In the genomic region with DNA sequence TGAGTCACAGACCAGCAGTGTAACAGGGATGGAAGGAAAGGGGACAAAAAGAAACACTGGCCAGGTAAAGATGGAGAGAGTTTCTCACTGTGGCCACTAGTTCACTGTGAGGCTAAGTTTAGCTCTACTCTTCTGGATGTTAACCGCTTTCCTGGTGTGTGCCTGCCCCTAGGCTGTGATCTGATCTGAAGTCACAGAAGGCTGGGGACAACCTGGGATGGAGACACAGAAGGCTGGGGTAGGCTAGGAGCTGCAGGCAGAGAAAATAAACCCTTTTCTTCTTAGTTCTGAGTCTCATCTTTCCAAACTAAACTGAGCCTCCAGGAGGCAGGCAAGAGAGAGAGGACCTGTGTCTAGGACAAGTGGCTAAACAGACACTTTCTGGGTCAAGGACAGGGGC, we compare ENCODE assay signal across 8 mouse cellular contexts. TPM values are rescaled to one million over a fixed set of nuclear protein-coding genes. Genes with fewer than 3 reads are reported as not detected.
DNase-seq lines count a peak whose midpoint lies in the region; ATAC-seq and TF ChIP-seq lines count a peak whose summit lies in the region.

No protein-coding gene starts in this region.

- ATAC-seq in lung, postnatal 0 days = no peak
- ATAC-seq in intestine, embryonic 15.5 days = no peak

- peak; percentile 39 to 76 for DNase-seq in adrenal gland, adult (ENCODE audit: inconsistent age in 2 of 2, low spot score in 1 of 2)
- DNase-seq in adrenal gland, postnatal 10 days = no peak
- no peak for DNase-seq in lung, postnatal 0 days (ENCODE audit: low spot score)
- no peak for DNase-seq in lung, postnatal 36 days
- DNase-seq in frontal cortex, postnatal 25 days (ENCODE audit: low spot score in 2 of 2) = no peak
- DNase-seq in natural killer cell, adult 2 months (ENCODE audit: low spot score in 2 of 2) = no peak

- no peaks in the 10 kb centered on the region for H3K27me3 ChIP-seq in lung, postnatal 0 days (replicated peaks; ENCODE audit: insufficient read depth, low read length)
- no peaks in the 10 kb centered on the region for H3K27me3 ChIP-seq in intestine, embryonic 15.5 days (replicated peaks)
- H3K27me3 ChIP-seq in small intestine, adult 2 months (ENCODE audit: control insufficient read depth, insufficient read depth, low read length) = no peaks in the 10 kb centered on the region

- 62% methylated on average over 1 of the region's 1 CpGs for WGBS in lung, postnatal 0 days
- 39% methylated on average over 1 of the region's 1 CpGs for WGBS in intestine, embryonic 15.5 days
- 66% methylated on average over 1 of the region's 1 CpGs for WGBS in small intestine, adult 2 months

- H3K36me3 ChIP-seq in lung, postnatal 0 days (ENCODE audit: insufficient read depth, low read length) = no peaks in the 10 kb centered on the region
- no peaks in the 10 kb centered on the region for H3K36me3 ChIP-seq in intestine, embryonic 15.5 days
- H3K36me3 ChIP-seq in small intestine, adult 2 months (ENCODE audit: control insufficient read depth, insufficient read depth, low read length) = peaks cover 23% of the 10 kb centered on the region

- no peak overlapping the region for H3K9ac ChIP-seq in lung, postnatal 0 days (replicated peaks; ENCODE audit: low read depth)
- peak overlapping the region; percentile 44 for H3K9ac ChIP-seq in intestine, embryonic 15.5 days

- no peaks in the 10 kb centered on the region for H3K9me3 ChIP-seq in lung, postnatal 0 days (ENCODE audit: low read length)
- H3K9me3 ChIP-seq in intestine, embryonic 15.5 days = no peaks in the 10 kb centered on the region

- TF ChIP-seq EP300 in lung, postnatal 0 days (IDR thresholded peaks at IDR 0.05) = no peak

- peaks cover 47% of the 10 kb centered on the region; the same call in 1 of the 2 replicates for H3K4me1 ChIP-seq in lung, postnatal 0 days (ENCODE audit: insufficient read depth, low read depth, low read length)
- H3K4me1 ChIP-seq in intestine, embryonic 15.5 days (replicated peaks) = peaks cover 70% of the 10 kb centered on the region
- H3K4me1 ChIP-seq in small intestine, adult 2 months (ENCODE audit: control insufficient read depth, insufficient read depth, insufficient read length, low read length) = peaks cover 42% of the 10 kb centered on the region

- peak; percentile 41; the same call in 1 of the 2 replicates for TF ChIP-seq CTCF in lung, postnatal 0 days (IDR thresholded peaks at IDR 0.05)
- TF ChIP-seq CTCF in small intestine, adult 2 months (IDR thresholded peaks at IDR 0.05; ENCODE audit: extremely low read depth, insufficient read length, insufficient replicate concordance, low read depth, low read length) = no peak

- H3K27ac ChIP-seq in lung, postnatal 0 days (ENCODE audit: low read length) = peak overlapping the region; percentile 90
- H3K27ac ChIP-seq in intestine, embryonic 15.5 days = peak overlapping the region; percentile 93
- peak overlapping the region; percentile 70; the same call in 1 of the 2 replicates for H3K27ac ChIP-seq in small intestine, adult 2 months (ENCODE audit: insufficient read depth, low read depth, low read length)

- no peak for TF ChIP-seq POLR2A in small intestine, adult 2 months (IDR thresholded peaks at IDR 0.05; ENCODE audit: low read depth, low read length)

- no peak overlapping the region for H3K4me3 ChIP-seq in lung, postnatal 0 days (ENCODE audit: low read depth, low read length)
- no peak overlapping the region for H3K4me3 ChIP-seq in intestine, embryonic 15.5 days (replicated peaks)
- no peak overlapping the region for H3K4me3 ChIP-seq in small intestine, adult 2 months (ENCODE audit: low read depth, low read length)

- H3K4me2 ChIP-seq in lung, postnatal 0 days (replicated peaks; ENCODE audit: low read depth, low read length) = peak overlapping the region; percentile 72
- peak overlapping the region; percentile 86 for H3K4me2 ChIP-seq in intestine, embryonic 15.5 days (replicated peaks)

RNA-seq across cellular contexts. Expression of gene Socs3, which starts 5.6 kb away (rescaled TPM):
- 1 to 10 TPM; 5.0 to 9.0 TPM for total RNA-seq in adrenal gland, postnatal 10 days (2021)
- 27.5 and 57.0 TPM in 2 replicates for polyA plus RNA-seq in lung, postnatal 0 days (2015; fragmentation: Nextera tagmentation; extraction: Ambion mirVana)
- 18.4 and 19.1 TPM in 2 replicates for polyA plus RNA-seq in intestine, embryonic 15.5 days (2015; fragmentation: Nextera tagmentation; extraction: Ambion mirVana)
- polyA plus RNA-seq in small intestine, adult 2 months (2012; rRNA removed) = 27.2 and 47.2 TPM in 2 replicates

RNA-seq across cellular contexts. Expression of gene Pgs1, which starts 21.8 kb away (rescaled TPM):
- 10 to 100 TPM; 30.9 to 31.0 TPM for total RNA-seq in adrenal gland, postnatal 10 days (2021)
- polyA plus RNA-seq in lung, postnatal 0 days (2015; fragmentation: Nextera tagmentation; extraction: Ambion mirVana) = 88.6 and 89.5 TPM in 2 replicates
- polyA plus RNA-seq in intestine, embryonic 15.5 days (2015; fragmentation: Nextera tagmentation; extraction: Ambion mirVana) = 32.6 and 33.5 TPM in 2 replicates
- polyA plus RNA-seq in small intestine, adult 2 months (2012; rRNA removed) = 19.8 and 35.0 TPM in 2 replicates

Comparison
In these comparisons a context has a peak if more than half of its experiments do, and no peak if none do; other contexts are left out.
1. DNase-seq: peak in adrenal gland, adult (2 of 2); none in adrenal gland, postnatal 10 days (single experiment), lung, postnatal 0 days (single experiment), lung, postnatal 36 days (single experiment), frontal cortex, postnatal 25 days (0 of 2) and natural killer cell, adult 2 months (0 of 2).
2. Peak in every context shown above with its lines, with median percentiles within 50 percentile points of each other: H3K27ac ChIP-seq.